Mouse (Mus musculus): ENCODE measurements around the gene Zbtb16.

GRCm38 (mm10) chr9:48816157-48816556, 19.9 kb downstream of the Zbtb16 start:
- TF ChIP-seq CTCF (conservative IDR thresholded peaks at IDR 0.05; ENCODE audit: insufficient read depth, insufficient read length, low read depth, low read length), result no peak
- TF ChIP-seq POLR2A (IDR thresholded peaks at IDR 0.05; ENCODE audit: low read depth, low read length), result no peak

Data from kidney, adult 2 months (tissue).